Mouse (Mus musculus) cerebellum, adult 9-10 months (tissue): ENCODE measurements around the gene Rimkla.

ENCODE experiments used
- DNase-seq: peaks from one replicate; pipeline ENCODE4 v3.0.0; 2022

The Rimkla gene

DNA sequence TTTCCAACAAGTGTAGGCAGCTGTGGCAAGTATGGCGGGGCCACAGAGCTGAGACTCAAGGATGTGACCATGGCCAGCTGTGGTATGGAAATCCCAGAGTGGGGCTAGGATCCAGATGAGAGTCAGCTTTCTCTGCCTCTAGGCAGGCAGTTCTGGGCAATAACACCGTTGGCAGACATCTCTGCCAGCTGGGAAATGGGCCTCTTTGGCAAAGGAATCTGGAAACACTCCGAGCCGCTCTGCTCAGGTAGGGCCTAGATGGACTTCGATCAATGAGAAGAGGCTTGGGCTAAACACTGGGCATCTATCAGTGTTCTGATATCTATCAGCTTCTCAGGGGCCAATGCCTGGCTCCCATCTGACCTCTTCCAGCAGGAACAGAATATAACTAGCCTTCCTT lies 26.6 kb downstream of the Rimkla start:
- no peak for DNase-seq

DNA sequence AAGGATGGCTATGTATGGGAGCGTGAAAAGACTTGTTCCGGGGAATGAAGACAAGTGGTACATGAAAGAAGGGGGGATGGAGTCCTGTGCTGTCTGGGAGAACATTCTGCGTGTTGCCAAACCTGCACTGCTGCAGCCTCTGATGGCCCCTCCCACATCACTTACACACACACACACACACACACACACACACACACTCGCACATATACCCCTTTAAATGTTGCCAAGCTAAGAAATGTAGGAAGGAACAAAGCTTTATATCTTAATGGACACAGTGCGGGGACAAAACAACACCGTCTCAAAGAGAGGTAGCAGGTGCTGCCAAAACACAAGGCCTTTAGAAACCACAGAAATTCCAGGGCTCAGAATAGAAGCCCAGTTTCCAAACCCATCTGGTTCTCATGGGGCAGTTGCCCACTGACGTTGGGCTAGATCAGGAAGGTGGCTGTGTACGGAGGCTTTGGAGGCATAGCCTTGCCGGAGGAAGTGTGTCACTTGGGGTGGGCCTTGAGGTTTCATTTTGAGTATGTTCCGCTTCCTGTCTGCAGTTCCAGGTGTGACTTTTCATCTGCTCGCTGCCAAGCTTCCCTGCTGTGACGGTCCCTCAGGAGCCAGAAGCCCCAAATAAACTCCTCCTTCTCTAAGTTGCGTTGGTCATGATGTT lies 28.5 kb downstream of the Rimkla start:
- no peak for DNase-seq

DNA sequence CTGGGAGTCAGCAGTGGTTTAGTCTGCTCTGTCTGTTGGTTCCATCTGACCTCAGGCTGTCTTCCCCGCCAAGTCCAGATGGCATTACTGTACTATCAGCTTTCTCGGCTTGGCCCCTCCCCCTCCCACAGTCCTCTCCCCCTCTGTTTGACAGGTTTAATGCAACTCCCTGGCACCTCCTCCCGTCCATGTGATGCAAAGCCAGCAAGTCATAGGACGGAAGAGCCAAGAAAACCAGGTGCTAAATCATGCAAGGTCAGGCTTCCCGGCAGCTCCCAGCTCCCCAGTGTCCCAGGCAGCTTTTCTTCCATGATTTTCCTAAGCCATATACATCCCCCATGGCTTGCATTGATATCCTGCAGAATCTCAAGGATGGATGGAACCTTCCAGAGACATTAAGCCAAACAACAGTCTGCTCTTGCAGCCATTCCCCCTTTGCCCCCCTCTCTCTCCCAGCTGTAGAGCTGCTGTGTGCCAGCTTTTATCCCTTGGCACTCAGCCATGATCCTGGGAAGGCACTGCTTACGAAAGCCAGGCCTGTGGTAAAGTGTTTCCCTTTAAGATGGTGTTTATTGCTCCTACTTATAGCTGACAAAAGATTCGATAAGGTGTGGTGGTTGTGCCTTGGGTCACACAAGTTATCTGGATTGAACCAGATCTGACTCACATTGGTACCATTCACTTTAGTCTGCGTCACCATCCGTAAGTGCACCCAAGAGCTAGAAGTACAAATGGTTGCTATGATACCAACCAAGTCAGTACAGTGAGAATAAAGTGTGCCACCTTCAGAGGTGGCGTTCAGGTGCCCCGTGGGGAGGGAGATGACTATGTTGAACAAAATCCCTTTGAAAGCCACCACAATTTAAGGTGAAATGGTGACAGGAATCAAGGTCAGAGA lies 29.3 kb downstream of the Rimkla start:
- peak; percentile 88 for DNase-seq

DNA sequence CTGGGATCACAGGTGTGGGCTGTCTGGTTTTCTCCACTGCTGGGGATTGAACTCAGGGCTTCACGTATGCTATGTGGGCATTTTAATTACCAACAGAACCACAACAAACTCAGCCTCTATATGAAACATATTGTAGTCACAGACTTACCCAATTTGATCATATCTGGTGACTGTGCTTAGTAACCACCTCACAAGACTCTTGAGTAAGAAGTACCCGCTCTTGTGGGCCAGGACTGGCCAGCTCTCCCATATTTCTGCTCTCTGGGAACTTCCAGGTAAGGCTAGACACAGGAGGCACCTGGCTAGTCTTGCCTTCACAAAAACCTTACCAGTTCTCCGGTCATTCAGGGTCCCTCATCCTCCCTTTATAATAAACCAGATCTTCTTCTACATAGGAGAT lies 30.0 kb downstream of the Rimkla start:
- DNase-seq = no peak

DNA sequence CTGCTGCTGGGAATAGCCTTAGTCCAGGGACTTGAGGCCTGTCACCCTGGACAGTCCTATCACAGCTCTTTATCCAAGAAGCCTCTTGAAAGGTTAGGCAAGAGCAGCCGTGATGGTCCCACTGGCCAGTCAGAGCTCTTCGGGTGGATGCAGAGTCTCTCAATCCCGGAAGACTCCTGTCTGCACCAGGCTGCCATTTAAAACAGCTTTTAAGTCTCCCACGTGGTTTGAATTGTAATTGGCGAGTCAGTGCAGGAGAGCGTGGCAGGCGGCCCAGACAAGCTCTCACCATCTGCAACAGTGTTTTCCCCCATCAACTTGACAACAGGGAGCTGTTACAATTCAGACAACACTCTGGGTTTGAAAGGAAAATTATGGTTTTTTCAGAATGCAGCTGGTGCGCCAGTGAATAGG lies 31.7 kb downstream of the Rimkla start:
- DNase-seq = peak; percentile 92

DNA sequence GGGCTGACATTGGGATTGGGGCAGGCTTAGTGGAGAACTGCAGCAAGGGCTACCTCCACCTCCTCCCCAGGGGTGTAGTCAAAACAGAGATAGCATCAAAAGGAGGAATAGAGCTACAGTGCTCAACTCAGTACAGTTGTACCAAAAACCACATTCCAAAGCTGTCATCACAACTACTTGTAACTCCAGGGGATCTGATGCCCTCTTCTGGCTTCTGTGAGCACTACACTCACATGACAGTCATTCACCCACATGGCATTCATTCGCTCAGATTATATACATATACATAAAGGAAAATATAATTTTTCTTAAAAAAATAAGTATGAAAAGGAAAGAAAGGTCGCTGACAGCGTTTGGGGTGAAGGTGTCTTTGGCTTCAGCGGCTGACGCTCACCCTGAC lies 32.1 kb downstream of the Rimkla start:
- peak; percentile 65 for DNase-seq

DNA sequence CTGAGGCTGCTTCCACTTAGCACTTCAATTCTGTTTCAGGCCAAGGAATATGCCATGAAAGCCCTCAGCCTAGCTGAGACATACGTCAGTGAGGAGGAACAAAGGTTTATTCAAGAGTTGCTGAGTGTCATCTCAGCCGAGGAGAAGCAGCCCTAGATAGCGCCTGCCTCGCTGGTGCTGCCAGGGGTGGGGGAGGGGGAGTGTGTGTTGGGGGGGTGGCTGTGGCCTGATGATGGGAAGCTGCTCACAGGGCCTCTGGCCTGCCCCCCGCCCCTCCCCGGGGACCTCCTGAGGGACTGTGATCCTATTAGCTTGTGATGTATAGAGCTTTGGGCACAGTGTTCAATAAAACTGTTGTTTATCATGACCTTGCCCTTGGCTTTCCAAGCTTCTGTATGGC lies 38.9 kb downstream of the Rimkla start:
- no peak for DNase-seq

DNA sequence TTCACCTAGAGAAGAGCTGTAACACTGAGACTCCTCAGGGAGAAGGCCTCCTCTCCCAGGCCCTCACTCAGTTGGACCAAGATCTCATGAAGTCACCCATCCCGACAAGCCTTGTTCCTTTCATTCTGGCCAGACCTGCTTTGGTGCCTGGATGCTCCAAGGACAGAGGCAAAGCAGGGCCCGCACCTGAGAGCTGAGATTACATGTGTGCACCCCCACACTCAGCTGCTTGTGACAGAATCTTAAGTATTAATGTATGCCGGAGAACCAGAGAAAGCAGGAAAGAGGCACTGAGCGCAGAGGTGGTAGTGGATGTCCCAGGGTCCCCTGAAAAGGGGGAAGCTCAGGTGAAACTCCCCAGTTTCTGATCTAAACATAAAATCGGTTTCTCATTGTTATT lies 39.3 kb downstream of the Rimkla start:
- DNase-seq = no peak

DNA sequence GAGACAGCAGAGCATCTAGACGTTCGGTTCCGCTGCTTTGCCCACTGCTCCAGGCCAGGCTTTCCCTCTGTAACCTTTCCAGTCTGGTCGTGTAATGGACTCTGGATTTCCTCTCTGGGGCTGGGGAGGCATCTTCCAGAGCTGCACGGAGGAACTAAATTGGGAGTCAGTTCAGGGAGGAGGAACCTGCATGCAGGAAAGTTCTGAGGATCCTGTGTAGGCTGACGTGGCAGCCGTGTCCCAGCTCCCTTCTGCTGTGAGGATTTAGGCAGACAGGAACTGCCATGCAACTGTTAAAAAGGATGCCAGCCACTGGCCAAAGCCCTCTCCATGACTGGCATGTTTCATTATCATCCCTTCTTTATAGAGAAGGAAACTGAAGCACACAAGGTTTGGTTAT lies 42.0 kb downstream of the Rimkla start:
- DNase-seq = no peak

DNA sequence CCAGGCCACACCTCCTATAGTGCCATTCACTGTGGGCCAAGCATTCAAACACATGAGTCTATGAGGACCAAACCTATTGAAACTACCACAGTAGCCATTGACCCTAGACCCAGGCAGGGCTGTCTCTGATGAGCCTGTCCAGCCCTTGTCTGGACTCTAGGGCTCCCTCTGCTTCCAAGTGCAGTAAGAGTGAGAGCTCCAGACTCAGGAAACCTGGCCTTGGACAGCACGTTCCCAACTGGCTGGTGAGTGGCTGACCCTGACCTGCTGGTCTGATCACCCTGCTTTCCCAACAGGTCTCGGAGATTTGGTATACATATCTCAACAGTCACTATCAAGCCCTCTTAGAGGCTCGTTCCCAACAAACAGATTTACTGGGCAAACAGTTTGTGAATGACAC lies 44.6 kb downstream of the Rimkla start:
- no peak for DNase-seq

DNA sequence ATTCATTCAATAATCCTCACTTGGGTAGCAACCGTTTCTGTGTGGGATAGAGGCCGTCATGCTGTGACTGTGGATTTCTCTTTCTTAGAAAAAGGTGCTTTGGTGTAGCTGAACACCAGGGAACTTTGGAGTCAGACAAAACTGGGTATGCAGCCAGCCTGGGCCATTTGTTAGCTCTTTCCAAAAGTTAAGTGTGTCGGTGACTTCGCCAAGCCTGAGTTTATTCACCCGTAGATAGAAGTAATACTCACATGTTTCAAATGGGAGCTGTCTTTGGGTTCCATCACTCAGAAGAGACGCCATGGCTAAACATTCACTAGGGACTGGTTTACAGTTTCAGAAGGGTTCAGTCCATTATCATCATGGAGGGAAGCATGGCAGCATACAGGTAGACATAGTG lies 45.2 kb downstream of the Rimkla start:
- no peak for DNase-seq

DNA sequence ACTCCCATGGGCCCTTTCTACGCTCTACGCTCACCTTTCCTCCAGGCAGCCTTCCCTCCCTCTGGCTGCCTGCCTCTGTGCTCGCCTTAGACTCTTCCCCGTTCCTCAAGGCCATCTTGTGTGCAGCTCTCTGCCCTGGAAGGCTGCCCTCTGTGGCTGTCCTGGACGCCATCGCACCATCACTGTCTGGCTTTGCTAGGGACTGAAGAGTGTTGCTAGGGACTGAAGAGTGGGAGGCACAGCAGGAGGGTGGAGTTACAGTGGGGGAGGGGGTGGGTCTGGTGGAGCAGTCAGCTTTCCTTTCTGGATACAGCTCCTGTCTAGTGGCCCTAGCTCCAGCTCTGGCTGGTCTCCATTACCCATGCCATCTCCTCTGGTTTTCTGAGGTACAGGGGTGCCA lies 49.9 kb downstream of the Rimkla start:
- DNase-seq = no peak

DNA sequence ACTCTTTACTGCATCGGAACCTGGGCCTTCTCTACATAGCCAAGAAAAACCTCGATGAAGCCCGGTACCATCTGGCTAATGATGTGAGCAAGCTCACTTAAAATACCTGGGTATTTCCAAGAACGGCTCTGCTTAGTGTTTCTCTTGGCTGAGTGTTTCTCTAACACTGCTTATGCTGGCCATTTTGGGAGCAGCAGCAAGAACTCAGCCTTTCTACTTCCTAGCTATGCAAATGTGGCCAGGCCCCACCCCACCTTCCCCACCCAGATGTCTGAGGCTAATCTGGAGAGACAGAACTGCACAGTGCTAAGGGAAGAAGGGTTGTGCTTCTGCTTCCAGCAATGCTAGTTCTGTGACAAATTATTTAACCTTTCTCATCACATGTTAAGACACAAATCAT lies 50.6 kb downstream of the Rimkla start:
- DNase-seq = no peak

DNA sequence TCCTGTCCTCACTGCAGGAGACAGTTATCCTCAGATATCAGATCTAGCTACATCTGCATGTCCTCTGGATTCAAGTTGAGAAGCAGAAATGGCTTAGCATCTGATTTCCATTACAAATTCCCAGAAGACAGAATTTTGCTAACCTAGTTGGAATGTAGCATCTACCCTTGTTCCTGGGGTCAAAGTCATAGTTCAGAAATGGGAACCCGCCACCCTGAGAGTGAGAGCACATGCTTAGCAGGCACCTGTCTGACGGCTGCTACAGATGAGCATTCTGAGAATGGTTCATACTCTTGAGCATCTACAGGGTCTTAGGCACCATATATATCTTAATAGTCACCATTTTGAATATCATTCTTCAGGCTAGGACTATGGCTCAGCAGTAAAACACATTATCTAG lies 54.5 kb downstream of the Rimkla start:
- no peak for DNase-seq

DNA sequence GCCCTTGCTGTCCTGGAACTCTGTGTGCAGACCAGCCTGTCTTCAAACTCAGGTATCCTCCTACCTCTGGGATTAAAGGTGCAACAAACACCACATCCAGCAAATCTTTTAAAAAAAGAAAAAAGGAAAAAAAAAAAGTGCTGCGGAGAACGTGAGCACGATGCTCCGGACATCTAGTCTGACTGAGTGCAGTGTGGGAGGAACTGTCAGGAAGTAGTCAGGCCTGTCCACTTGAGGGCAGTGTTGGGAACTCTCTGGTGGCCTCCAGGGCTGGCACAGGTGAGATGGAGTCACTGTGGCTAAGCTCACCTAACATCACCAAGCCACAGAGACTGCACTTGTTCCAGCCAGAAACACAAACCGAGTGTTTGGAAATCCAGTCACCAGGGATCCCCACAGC lies 61.8 kb downstream of the Rimkla start:
- peak; percentile 85 for DNase-seq

DNA sequence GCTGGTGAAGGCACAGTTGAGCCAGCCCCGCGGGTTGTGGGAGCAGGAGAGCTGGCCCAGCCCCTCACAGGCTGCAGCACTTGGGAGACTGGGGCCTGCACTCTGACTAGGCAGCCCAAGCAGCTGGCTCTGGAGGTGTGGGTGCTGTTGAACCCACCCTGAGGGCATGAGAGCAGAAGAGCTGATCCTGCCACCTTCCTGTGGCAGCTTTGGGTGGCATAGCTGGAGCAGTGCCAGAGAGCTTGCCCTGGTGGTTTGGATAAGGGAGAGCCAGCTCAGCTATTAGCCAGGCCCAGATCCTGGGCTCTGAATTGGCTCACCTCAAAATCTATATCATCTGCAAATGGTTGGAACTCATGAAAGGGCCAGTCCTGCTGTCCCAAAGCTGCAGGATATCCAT lies 64.7 kb downstream of the Rimkla start:
- DNase-seq = no peak

DNA sequence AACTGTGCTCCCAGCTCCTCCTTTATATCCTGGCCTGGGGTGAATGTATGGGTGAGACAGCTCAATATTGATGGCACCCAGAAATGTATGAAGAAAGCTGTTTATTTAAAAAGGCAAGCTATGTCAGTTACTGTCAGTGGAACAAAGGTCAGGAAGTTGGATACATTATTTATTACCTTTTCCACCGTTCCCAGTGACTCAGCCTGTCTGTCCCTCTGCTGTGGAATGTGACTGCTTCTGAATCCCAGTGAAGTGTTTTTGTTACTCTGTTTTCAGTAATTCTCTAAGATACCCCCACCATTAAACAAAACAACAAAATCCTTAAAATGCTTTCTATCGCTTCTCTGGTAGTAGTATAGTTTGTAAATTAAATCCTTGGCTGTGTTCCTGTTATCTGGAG lies 66.8 kb downstream of the Rimkla start:
- DNase-seq = no peak

DNA sequence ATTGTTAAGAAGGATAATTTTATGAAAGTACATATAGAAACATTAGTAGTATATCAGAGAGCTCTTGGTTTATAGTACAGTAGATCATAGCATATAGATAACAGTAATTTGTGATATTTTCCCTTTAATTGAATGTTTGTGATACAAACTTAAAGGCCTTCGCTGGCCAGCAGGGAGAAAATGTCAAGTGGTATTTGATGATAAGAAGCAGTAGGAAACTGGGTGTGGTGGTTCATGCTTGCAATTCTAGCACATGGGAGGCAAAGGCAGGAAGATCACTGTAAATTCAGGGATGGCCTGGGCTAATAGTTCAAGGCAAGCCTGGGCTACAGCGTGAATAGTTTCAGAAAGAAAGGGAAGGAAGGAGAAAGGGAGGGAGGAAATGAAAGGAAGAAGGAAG lies 67.4 kb downstream of the Rimkla start:
- DNase-seq = no peak

DNA sequence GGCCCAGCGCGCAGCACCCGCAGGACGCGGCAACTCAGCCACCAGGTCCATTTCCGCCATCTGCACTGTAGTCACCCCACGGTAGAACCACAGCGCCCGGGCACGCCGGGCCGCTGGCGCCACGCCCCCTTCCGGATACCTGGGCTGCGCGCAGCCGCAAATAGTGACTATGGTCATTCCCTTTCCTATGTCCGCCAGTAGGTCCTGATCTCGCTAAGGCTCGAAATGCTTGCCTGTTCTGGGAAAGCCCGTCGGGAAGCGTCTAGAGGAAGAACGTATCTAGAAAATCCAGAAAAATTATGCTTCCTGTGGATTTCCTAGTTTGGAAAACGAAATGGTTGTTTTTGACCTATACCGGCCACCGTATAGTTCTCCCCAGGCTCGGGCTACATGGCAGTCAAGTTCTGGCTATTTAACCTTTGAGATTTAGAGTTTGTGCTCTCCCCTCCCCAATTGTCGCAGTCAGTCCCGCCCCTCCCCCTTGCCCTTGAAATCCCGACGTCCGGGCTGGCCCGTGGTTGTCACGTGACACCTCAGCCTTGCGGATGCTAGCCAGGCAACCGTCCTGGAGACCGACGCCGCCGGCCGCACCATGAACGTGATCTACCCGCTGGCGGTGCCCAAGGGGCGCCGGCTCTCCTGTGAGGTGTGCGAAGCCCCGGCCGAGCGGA lies 70.0 kb downstream of the Rimkla start, which contains the start of the genes Ppcs and Zmynd12:
Gene Ppcs, minus strand, starts transcription at position 127 of the 671 bp plus-strand sequence.
Gene Zmynd12, plus strand, starts transcription at position 521 of the 671 bp plus-strand sequence.
- DNase-seq = peak; percentile 94

DNA sequence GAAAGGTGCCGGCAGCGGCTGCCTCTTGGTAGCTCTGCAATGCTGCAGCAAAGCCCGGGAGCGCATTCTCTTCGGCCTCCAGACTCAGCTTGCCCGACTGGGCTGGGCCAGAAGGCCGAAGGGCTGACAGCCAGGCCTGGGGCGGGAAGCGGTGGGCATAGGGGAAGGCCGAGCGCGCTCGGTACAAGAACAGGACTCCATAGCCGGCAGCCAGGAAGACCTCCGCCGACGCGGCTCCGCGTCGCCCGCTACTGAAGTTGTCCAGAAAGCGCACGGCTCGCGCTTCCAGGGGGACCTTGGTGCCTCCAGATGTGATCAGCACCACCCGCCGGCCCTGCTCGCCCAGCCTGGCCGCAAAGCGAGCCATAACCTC lies 70.5 kb downstream of the Rimkla start:
- no peak for DNase-seq

DNA sequence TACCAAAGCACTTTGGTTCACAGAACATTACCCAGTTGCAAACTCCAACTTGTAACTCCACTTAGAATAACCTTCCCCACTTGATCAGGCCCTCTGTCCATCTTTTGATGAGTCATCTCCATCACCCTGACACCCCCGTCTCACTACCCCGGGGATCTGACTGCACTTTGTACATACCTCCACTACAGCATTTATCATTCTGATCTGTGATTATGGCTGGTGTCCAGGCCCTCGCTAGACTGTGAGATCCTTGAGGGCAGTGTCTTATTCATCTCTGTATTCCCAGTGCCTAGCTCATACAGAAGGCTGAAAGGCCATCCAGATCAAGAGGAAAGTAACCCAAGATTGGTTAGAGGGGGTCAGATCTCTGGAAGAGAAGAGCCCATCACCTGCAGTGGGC lies 71.2 kb downstream of the Rimkla start:
- DNase-seq = no peak

DNA sequence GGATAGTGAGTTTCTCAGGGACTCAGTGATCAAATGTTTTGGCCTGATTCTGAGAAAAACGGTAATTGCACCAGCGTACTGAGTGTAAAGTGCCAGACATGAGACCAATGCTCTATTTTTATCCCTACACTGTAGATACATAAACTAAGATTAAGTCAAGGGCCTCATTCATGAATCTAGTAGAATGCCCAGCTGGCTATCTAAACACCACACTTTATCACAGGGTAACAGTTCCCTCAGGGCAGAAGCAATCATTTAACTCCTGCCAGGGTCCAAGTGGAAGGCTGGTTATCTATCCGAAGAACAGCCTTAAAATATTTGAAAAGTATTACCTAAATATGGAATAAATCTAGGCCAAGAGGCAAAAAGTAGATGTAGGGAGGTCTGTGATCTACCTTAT lies 74.5 kb downstream of the Rimkla start:
- DNase-seq = no peak

DNA sequence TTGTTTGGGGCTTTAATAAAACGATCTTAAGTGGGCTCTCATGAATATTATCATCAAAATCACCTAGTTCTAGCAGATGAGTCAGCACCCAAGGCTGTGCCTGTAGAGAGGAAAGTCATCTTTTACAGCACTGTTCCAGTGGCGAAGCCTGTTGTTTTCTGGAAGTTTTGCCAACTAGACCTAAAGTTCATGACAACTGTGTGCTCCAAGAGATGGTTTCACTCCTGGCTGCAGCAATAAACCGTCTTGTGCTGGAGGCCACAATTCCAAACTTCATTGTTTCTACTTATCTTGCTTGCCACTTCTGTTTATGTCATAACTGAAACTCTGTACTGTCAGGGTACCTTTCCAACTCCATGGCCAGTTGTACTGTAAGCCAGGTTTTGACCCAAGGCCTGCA lies 75.2 kb downstream of the Rimkla start:
- DNase-seq = no peak
